Mouse (Mus musculus): ENCODE measurements around the gene Zfp820. TPM values are rescaled to one million over a fixed set of nuclear protein-coding genes. Genes with fewer than 3 reads are reported as not detected.

Gene Zfp820
- 0.06 TPM in 1 of 2 replicates, not detected in the other for polyA plus RNA-seq (2012; rRNA removed)

GRCm38 (mm10) chr17:21845545-21846321 lies at the start of gene Zfp820:
Zfp820 (minus strand) TSS chr17:21845772.

Other genes starting within 250 kb of the Zfp820 start
- gene Zfp983, start 195.1 kb downstream of the Zfp820 start, polyA plus RNA-seq (2012; rRNA removed) = 0.02 and 0.05 TPM in 2 replicates
- not detected in 2 replicates for gene Gm10226, start 153.9 kb downstream of the Zfp820 start, polyA plus RNA-seq (2012; rRNA removed)
- gene Zfp760, start 138.0 kb downstream of the Zfp820 start, polyA plus RNA-seq (2012; rRNA removed) = 0.10 and 0.11 TPM in 2 replicates
- 0.64 and 1.1 TPM in 2 replicates for gene Zfp229, start 115.0 kb downstream of the Zfp820 start, polyA plus RNA-seq (2012; rRNA removed)
- 0.18 and 0.26 TPM in 2 replicates for gene Zfp995, start 64.2 kb upstream of the Zfp820 start, polyA plus RNA-seq (2012; rRNA removed)
- gene Zfp942, start 116.7 kb upstream of the Zfp820 start, polyA plus RNA-seq (2012; rRNA removed) = 0.31 and 0.37 TPM in 2 replicates
- gene Zfp943, start 116.8 kb upstream of the Zfp820 start, polyA plus RNA-seq (2012; rRNA removed) = 0.60 and 1.1 TPM in 2 replicates

Data from stomach, adult 2 months (tissue).